Comparison of ENCODE assay signal across 8 mouse cellular contexts in the genomic region with DNA sequence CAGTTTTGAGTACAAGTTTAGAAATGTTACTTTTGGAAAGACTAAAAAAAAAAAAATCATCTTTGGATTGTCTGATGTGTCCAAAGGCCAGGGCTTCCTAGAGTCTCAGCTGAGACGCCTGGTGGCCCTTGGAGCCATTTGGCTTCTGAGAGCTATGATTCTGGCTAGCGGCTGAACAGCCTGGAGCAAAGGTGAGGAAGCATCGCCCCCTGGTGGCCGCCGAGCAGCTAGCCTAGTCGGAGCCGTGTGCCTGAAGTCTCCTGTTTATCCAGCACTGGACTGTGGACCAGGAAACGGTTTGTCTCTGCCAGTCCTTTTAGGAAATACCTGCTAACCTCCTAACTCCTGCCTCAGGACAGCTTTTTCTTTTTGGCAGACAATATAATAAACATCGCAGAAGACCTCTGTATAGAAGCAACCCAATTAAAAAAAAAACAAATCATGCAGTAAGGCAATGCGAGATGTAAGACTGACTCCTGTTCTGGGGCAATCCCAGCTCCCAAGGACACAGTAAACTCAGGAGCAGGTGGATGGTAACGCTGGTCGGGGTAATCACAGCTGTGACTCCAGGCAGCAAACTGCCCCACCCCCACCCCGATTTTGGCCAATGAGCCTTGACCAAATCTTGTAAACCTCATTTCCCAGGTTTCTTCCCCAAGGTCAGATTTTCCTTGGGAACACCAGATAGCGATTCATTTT. TPM values are rescaled to one million over a fixed set of nuclear protein-coding genes. Genes with fewer than 3 reads are reported as not detected.
DNase-seq lines count a peak whose midpoint lies in the region; ATAC-seq and TF ChIP-seq lines count a peak whose summit lies in the region.

No protein-coding gene starts in this region.

- no peaks in the 10 kb centered on the region for H3K36me3 ChIP-seq in CH12.LX (replicated peaks in 1 of 2; ENCODE audit: control insufficient read depth in 1 of 2, insufficient read depth in 1 of 2, low read length in 1 of 2)
- H3K36me3 ChIP-seq in forebrain, embryonic 11.5 days (ENCODE audit: control insufficient read depth, insufficient read depth, low read length): no peaks in the 10 kb centered on the region
- H3K36me3 ChIP-seq in neural tube, embryonic 14.5 days (ENCODE audit: control insufficient read depth, insufficient read depth, low read length): no peaks in the 10 kb centered on the region
- H3K36me3 ChIP-seq in testis, adult 2 months (ENCODE audit: control insufficient read depth, insufficient read depth, low read length): no peaks in the 10 kb centered on the region

- peak overlapping the region in 1 of 3 experiments; percentile 10 for H3K4me3 ChIP-seq in CH12.LX (replicated peaks in 1 of 3; ENCODE audit: low read depth in 2 of 3, low read length in 2 of 3, poor library complexity in 1 of 3)
- H3K4me3 ChIP-seq in forebrain, embryonic 11.5 days (ENCODE audit: low read depth, low read length): no peak overlapping the region
- no peak overlapping the region for H3K4me3 ChIP-seq in neural tube, embryonic 14.5 days (ENCODE audit: low read depth, low read length)
- no peak overlapping the region for H3K4me3 ChIP-seq in testis, adult 2 months (ENCODE audit: control insufficient read depth, low read depth, low read length)

- no peak for TF ChIP-seq POLR2A in CH12.LX (IDR thresholded peaks at IDR 0.05; ENCODE audit: low read depth, low read length)
- no peak for TF ChIP-seq POLR2A in testis, adult 2 months (IDR thresholded peaks at IDR 0.05; ENCODE audit: control insufficient read depth, low read depth, low read length)

- TF ChIP-seq EP300 in CH12.LX (IDR thresholded peaks at IDR 0.05; ENCODE audit: low read length): no peak

- H3K4me2 ChIP-seq in CH12.LX (ENCODE audit: insufficient read depth, low read depth, poor library complexity, severe bottlenecking): peak overlapping the region; percentile 78
- H3K4me2 ChIP-seq in forebrain, embryonic 11.5 days (ENCODE audit: low read depth, low read length, severe bottlenecking): no peak overlapping the region
- no peak overlapping the region for H3K4me2 ChIP-seq in neural tube, embryonic 14.5 days (ENCODE audit: low read depth, low read length)

- H3K9me3 ChIP-seq in CH12.LX (replicated peaks; ENCODE audit: low read length): no peaks in the 10 kb centered on the region
- H3K9me3 ChIP-seq in forebrain, embryonic 11.5 days (ENCODE audit: control insufficient read depth, low read length): no peaks in the 10 kb centered on the region
- H3K9me3 ChIP-seq in neural tube, embryonic 14.5 days (ENCODE audit: control insufficient read depth, low read length): no peaks in the 10 kb centered on the region

- WGBS in forebrain, embryonic 11.5 days: 30% methylated on average over 14 of the region's 14 CpGs
- 17% methylated on average over 14 of the region's 14 CpGs for WGBS in neural tube, embryonic 14.5 days

- peak; percentile 36 to 95 for TF ChIP-seq CTCF in CH12.LX (conservative IDR thresholded peaks at IDR 0.05 in 1 of 2, IDR thresholded peaks at IDR 0.05 in 1 of 2; ENCODE audit: low read depth in 2 of 2, low read length in 2 of 2)
- peak; percentile 95 for TF ChIP-seq CTCF in testis, adult 2 months (IDR thresholded peaks at IDR 0.05; ENCODE audit: control insufficient read depth, insufficient read depth, insufficient replicate concordance, low read depth, low read length)

- intact Hi-C loops in heart, postnatal 36 days (cut with DNase I): loop anchor here (5.0 kb wide), 1 partner anchor 583 kb away; no protein-coding TSS in a partner anchor

- in situ Hi-C loops in CH12.LX (cut with MboI; ENCODE audit: low pct_ligation_motif_present, low pct_unique_long_range_greater_than_20kb, low sequenced_read_pairs): no loop called here

- H3K79me2 ChIP-seq in CH12.LX (replicated peaks; ENCODE audit: control insufficient read depth, extremely low read depth, insufficient read depth, poor library complexity, severe bottlenecking): no peaks in the 10 kb centered on the region

- H3K27me3 ChIP-seq in CH12.LX (replicated peaks): peaks cover 2% of the 10 kb centered on the region
- H3K27me3 ChIP-seq in forebrain, embryonic 11.5 days (ENCODE audit: control insufficient read depth, insufficient read depth, low read length): no peaks in the 10 kb centered on the region
- no peaks in the 10 kb centered on the region for H3K27me3 ChIP-seq in neural tube, embryonic 14.5 days (ENCODE audit: control insufficient read depth, insufficient read depth, low read length)
- H3K27me3 ChIP-seq in testis, adult 2 months (ENCODE audit: control insufficient read depth, insufficient read depth, low read length): no peaks in the 10 kb centered on the region

- peaks cover 4 to 15% of the 10 kb centered on the region in 2 experiments for H3K4me1 ChIP-seq in CH12.LX (ENCODE audit: control insufficient read depth in 1 of 2, insufficient read depth in 2 of 2)
- H3K4me1 ChIP-seq in forebrain, embryonic 11.5 days (replicated peaks; ENCODE audit: control insufficient read depth, insufficient read depth, low read length): no peaks in the 10 kb centered on the region
- H3K4me1 ChIP-seq in neural tube, embryonic 14.5 days (ENCODE audit: control insufficient read depth, insufficient read depth, low read length): no peaks in the 10 kb centered on the region
- H3K4me1 ChIP-seq in testis, adult 2 months (ENCODE audit: control insufficient read depth, insufficient read depth, low read length): no peaks in the 10 kb centered on the region

- H3K9ac ChIP-seq in CH12.LX (ENCODE audit: insufficient read depth, low read depth): peak overlapping the region; percentile 27; the same call in 1 of the 2 replicates
- no peak overlapping the region for H3K9ac ChIP-seq in forebrain, embryonic 11.5 days (ENCODE audit: low read length)
- H3K9ac ChIP-seq in neural tube, embryonic 14.5 days (replicated peaks; ENCODE audit: low read depth, low read length): no peak overlapping the region

- no peak overlapping the region for H3K27ac ChIP-seq in CH12.LX (ENCODE audit: insufficient read depth, low read depth)
- H3K27ac ChIP-seq in forebrain, embryonic 11.5 days (ENCODE audit: low read depth, low read length): no peak overlapping the region
- H3K27ac ChIP-seq in neural tube, embryonic 14.5 days (ENCODE audit: low read depth, low read length): no peak overlapping the region
- H3K27ac ChIP-seq in testis, adult 2 months (ENCODE audit: control insufficient read depth, insufficient read depth, low read depth, low read length): no peak overlapping the region

- ATAC-seq in forebrain, embryonic 11.5 days (replicated peaks; ENCODE audit: low FRiP score): peak; percentile 93
- ATAC-seq in neural tube, embryonic 14.5 days (ENCODE audit: low read depth): peak; percentile 96

- DNase-seq in CH12.LX (ENCODE audit: extremely low read depth): peak; percentile 74
- peak; percentile 3 for DNase-seq in c-Kit-negative CD71-positive TER-119-positive erythroid progenitor cells, embryonic 14.5 days (ENCODE audit: low read depth, low spot score)
- peak; percentile 93 for DNase-seq in forebrain, embryonic 11.5 days (ENCODE audit: low spot score)
- peak; percentile 85 to 91 for DNase-seq in heart, postnatal 36 days
- DNase-seq in layer of hippocampus, adult 18-20 months (ENCODE audit: low spot score in 2 of 2): peak; percentile 80 to 92
- DNase-seq in lung, adult 18-20 months: peak; percentile 78 to 83

- dilution Hi-C loops in CH12.LX (cut with MboI; ENCODE audit: extremely low pct_ligation_motif_present, extremely low pct_unique_long_range_greater_than_20kb, low sequenced_read_pairs): no loop called here

- peak; percentile 86 for TF ChIP-seq RAD21 in CH12.LX (IDR thresholded peaks at IDR 0.05; ENCODE audit: low read depth, low read length)

TF ChIP-seq in CH12.LX, 34 proteins besides CTCF, POLR2A, EP300 and RAD21:
- peak; percentile 25; the same call in 1 of the 2 replicates for TF ChIP-seq CHD2 (IDR thresholded peaks at IDR 0.05; ENCODE audit: low read length)
- TF ChIP-seq MXI1 (IDR thresholded peaks at IDR 0.05; ENCODE audit: low read depth, low read length): no peak
- peak; percentile 36 for TF ChIP-seq ZC3H11A (IDR thresholded peaks at IDR 0.05; ENCODE audit: low read depth, low read length)
- TF ChIP-seq TBP (conservative IDR thresholded peaks at IDR 0.05; ENCODE audit: low read depth, low read length): no peak
- peak; percentile 91 for TF ChIP-seq SMC3 (IDR thresholded peaks at IDR 0.05; ENCODE audit: low read depth, low read length)
- no peak for TF ChIP-seq ZNF384 (IDR thresholded peaks at IDR 0.05; ENCODE audit: low read depth, low read length)
- no peak; the same call in 1 of the 2 replicates for TF ChIP-seq NELFE (IDR thresholded peaks at IDR 0.05; ENCODE audit: low read depth, low read length)
- no peak for TF ChIP-seq USF1 (IDR thresholded peaks at IDR 0.05; ENCODE audit: low read depth, low read length)
- peak; percentile 47; the same call in 1 of the 2 replicates for TF ChIP-seq SIN3A (IDR thresholded peaks at IDR 0.05; ENCODE audit: low read length)

RNA-seq across cellular contexts. Expression of a gene that starts 18.6 kb away (rescaled TPM):
- total RNA-seq in CH12.LX (2012; rRNA removed) (46.3 and 49.9 TPM in 2 replicates), CH12.LX (2014; rRNA removed) (80.1 and 86.0 TPM in 2 replicates)
- 49.6 and 59.5 TPM in 2 replicates for polyA plus RNA-seq in CH12.LX (2012; ENCODE audit: insufficient read length, low read depth)
- polyA plus RNA-seq in forebrain, embryonic 11.5 days (2014; fragmentation: Nextera tagmentation; extraction: Ambion mirVana): 64.0 and 70.1 TPM in 2 replicates
- 1 to 10 TPM; 7.6 to 9.3 TPM for total RNA-seq in heart, postnatal 36 days (2021)
- 10 to 100 TPM; 36.6 to 36.9 TPM for total RNA-seq in layer of hippocampus, adult 18-20 months (2021)
- 83.6 and 84.0 TPM in 2 replicates for polyA plus RNA-seq in neural tube, embryonic 14.5 days (2014; fragmentation: Nextera tagmentation; extraction: Ambion mirVana)
- polyA plus RNA-seq in testis, adult 2 months (2012; rRNA removed): 19.8 and 21.8 TPM in 2 replicates

RNA-seq across cellular contexts. Expression of a gene that starts 49.4 kb away (rescaled TPM):
- total RNA-seq in CH12.LX (2012; rRNA removed) (9.9 and 10.4 TPM in 2 replicates), CH12.LX (2014; rRNA removed) (4.9 TPM in 2 replicates)
- polyA plus RNA-seq in CH12.LX (2012; ENCODE audit: insufficient read length, low read depth): 7.1 and 7.3 TPM in 2 replicates
- polyA plus RNA-seq in forebrain, embryonic 11.5 days (2014; fragmentation: Nextera tagmentation; extraction: Ambion mirVana): 46.7 and 49.5 TPM in 2 replicates
- 10 to 100 TPM; 10.6 to 11.6 TPM for total RNA-seq in heart, postnatal 36 days (2021)
- 10 to 100 TPM; 34.9 to 36.0 TPM for total RNA-seq in layer of hippocampus, adult 18-20 months (2021)
- polyA plus RNA-seq in neural tube, embryonic 14.5 days (2014; fragmentation: Nextera tagmentation; extraction: Ambion mirVana): 40.2 and 49.1 TPM in 2 replicates
- polyA plus RNA-seq in testis, adult 2 months (2012; rRNA removed): 7.1 and 7.3 TPM in 2 replicates

Comparison
In these comparisons a context has a peak if more than half of its experiments do, and no peak if none do; other contexts are left out.
1. DNase-seq: peak in every context shown above with its lines; median percentile 93 in forebrain, embryonic 11.5 days; 88 in heart, postnatal 36 days; 86 in layer of hippocampus, adult 18-20 months; 80 in lung, adult 18-20 months; 74 in CH12.LX; 3 in c-Kit-negative CD71-positive TER-119-positive erythroid progenitor cells, embryonic 14.5 days.